Mouse (Mus musculus) kidney, adult 11 months (tissue): ENCODE data around the gene Nat8f4.
"Not testable (repeated sequence)": the region's sequence is repeated elsewhere in the genome, so short reads cannot be mapped to it uniquely, and the experiment has no call there.

Experiments
- DNase-seq: peaks from one replicate; pipeline ENCODE4 v3.0.0; 2022

Gene Nat8f4

GRCm38 (mm10) chr6:85898596-85899475 is 5.8 kb downstream of the Nat8f4 start:
- not testable (repeated sequence) for DNase-seq

DNA sequence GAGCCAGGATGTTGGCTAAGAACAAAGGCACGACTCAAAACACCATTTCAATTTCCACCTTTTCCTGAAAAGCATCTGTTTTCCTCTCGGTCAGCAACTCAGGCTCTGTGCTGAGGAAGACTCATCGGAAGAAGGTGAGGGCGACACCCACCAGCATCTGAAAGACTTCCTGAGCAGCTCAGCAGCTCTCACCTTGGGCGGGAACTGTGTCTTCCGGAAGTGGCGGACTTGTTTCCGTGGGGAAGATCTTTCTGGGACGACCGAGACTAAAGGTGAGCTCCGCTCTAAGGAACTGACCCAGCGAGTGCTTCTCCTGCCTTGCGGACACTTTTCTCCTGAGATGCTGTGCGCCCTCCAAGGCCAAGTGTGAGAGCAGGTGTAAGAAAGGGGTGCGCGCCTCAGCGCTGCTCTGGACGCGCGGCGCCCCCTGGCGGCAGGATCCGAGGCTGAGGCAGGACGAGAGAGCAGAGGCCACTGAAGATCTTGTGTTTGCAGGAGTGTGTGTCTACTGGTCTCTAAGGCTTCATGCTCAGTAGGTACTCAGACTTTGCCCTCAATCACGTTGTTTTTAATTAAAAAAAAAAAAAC is 9.5 kb downstream of the Nat8f4 start:
- DNase-seq: peak; percentile 34

DNA sequence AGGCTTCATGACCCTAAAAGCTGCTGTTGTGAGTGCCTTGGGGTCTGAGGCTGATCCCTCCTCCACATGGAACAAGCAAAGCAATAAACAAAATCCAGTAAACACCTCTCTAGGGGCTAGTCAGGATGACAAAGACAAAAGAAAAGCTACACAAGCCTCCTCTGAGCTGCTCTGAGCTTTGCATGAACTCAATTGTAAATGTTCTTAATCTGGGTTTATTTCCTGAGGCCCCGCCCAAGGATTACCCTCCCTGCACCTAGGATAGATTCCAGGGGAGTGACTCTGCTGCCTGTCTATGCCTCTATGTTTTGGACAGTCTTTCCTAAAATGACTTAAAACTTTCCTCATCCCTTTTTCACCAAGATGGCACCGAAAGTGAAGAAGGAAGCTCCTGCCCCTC is 15.7 kb downstream of the Nat8f4 start:
- DNase-seq: no peak

DNA sequence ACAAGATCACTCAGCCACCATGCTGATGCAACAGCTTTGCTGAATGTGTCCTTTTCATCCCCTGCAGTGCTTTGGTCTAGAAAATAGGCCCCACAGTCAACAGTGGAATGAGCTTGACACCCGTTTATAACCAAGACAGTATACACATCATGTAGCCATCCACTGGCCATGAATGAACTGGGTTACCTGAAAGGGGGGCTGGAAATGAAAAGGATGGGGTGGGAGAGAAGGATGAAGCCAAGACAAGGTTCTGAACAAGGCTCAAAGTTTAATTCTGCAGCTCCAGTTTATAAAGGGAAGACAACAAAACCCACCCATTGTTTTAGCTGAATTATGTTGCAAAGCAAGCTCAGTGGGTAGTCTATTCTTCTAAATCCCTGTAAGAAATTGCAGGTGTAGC is 20.4 kb downstream of the Nat8f4 start:
- DNase-seq: no peak

DNA sequence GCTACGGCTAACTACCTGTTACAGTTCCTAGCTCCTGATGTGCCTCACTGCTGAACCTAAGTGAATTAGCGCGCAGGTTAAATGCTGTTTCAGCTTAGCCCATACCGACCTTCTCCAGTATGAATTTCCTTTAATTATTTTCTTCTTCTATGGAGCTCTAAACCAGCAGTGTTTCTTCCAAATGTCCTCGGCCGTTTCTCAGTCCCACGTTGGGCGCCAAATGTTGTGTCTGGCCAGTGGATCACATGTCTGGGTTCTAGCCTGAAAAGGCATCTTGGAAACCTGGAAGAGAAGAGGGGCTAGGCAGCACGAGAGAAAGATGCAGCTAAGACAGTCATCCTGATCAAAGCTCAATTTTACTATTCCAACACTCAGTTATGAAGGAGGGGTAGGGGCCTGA is 21.4 kb downstream of the Nat8f4 start:
- not testable (repeated sequence) for DNase-seq

DNA sequence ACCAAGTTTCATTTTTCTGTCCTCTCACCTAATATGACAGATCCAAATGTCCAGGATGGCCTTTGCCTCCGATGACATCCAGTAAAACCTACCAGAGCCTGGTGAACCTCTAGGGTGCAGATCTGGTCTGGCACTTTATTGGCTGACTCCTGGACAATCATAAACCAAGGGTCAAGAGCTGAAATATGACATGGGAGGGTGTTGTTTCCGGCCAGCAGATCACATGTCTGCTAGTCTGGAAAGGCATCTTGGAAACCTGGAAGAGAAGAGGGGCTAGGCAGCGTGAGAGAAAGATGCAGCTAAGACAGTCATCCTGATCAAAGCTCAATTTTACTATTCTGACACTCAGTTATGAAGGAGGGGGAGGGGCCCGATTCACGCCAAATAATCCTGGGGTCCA is 35.7 kb downstream of the Nat8f4 start, which contains the start of gene Nat8f2:
Nat8f2 (minus strand) TSS at position 153 of the 400 bp plus-strand sequence.
- DNase-seq: peak; percentile 78

- DNase-seq: peak; percentile 38
These were observed 36.7 kb downstream of the Nat8f4 start for GRCm38 (mm10) chr6:85867726-85868690.

DNA sequence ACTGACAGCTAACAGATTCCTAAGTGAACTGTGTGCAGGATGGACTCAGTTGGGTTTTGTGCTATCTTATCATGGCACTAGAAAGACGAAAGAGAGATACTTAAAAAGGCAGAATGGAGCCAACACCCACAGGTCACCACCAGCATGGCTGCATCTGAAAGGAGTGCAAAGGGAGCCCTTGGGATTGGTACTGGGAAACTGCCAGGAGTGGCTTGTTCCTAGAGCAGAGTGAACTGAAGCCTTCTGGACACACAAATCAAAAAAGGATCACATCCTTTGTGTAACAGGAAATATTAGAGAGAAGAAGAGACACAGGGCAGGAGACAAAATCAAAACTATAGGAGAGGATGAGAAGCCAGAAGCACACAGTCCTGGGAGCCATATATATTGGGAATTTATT is 37.7 kb downstream of the Nat8f4 start:
- DNase-seq: not testable (repeated sequence)

GRCm38 (mm10) chr6:85866166-85866565 is 38.5 kb downstream of the Nat8f4 start:
- not testable (repeated sequence) for DNase-seq

DNA sequence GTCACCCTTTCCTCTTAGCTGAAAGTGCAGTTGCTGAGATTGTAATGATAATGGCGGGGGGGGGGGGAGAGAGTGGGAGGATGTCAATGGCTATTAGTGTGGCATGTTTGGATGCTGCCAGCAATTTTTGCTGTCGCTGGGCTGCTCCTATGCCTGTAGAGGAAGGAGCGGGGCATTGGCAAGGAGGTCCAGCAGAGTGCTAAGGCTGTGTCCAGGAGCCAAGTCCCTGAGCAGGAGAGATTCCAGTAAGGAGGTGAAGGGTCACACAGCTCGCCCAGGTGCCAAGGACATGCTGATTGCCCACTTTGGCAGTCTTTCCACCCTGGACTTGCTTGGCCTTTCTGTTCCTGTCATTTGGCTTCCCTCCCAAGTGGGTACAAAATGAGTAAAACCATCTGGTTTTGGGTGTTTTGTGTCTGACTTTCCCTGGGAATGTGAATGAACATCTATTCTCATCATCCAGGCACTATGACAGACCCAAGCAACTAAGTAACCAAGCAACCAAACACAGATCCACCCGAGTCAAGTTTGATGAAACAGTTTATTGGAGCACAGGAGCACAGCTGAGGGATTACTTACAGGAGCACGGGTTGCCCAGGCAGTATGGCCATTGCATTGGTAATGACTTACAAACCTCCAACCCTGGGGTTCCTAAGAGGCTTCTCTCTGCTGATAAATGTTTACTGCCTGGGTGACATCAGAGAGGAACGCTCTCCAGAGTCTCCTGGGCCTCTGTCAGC is 39.6 kb downstream of the Nat8f4 start:
- peak; percentile 62 for DNase-seq

- DNase-seq: no peak
These were observed 40.8 kb downstream of the Nat8f4 start for GRCm38 (mm10) chr6:85863840-85864239.

DNA sequence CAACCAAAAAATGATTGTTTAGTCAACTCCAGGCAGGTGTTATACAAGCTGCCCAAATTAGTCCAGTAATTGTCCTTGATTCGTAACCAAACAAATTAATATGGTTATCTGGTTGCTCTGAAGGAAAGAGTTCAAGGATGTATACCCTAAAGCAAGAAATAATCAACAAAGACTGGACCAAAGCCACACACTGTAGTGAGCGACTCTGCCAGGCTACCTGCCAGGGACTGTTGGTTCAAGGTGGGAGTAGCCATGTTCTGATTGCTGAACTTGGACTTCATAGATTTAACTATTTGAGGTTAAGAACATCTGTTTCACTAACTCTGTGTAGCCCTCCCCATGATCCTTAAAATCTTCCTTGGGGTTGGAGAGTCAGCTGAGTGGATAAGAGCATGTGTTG is 41.5 kb downstream of the Nat8f4 start:
- DNase-seq: no peak

GRCm38 (mm10) chr6:85862565-85862964 is 42.1 kb downstream of the Nat8f4 start:
- peak; percentile 36 for DNase-seq

DNA sequence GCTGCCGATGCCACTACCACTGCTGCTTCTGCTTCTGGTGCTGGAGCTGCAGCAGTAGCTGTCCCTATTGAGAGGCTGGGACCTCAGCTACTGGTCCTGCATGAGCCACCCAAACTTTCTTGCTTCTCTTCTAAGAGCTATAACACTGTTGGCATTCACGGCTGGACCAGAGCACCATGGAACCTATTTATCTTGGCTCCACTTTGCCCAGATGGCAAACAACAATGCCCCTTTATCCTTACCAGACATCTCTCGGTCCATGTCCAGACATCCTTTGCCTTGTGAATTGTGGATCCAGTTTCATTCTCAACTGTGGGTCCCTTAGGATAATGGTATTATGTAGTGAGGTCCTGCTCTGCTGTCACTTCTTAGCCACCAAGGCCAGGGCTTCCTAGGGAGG is 43.4 kb downstream of the Nat8f4 start:
- DNase-seq: no peak

GRCm38 (mm10) chr6:85856194-85856678 is 48.4 kb downstream of the Nat8f4 start:
- DNase-seq: peak; percentile 87

- peak; percentile 72 for DNase-seq
These were observed 51.2 kb downstream of the Nat8f4 start for GRCm38 (mm10) chr6:85853481-85853880.

DNA sequence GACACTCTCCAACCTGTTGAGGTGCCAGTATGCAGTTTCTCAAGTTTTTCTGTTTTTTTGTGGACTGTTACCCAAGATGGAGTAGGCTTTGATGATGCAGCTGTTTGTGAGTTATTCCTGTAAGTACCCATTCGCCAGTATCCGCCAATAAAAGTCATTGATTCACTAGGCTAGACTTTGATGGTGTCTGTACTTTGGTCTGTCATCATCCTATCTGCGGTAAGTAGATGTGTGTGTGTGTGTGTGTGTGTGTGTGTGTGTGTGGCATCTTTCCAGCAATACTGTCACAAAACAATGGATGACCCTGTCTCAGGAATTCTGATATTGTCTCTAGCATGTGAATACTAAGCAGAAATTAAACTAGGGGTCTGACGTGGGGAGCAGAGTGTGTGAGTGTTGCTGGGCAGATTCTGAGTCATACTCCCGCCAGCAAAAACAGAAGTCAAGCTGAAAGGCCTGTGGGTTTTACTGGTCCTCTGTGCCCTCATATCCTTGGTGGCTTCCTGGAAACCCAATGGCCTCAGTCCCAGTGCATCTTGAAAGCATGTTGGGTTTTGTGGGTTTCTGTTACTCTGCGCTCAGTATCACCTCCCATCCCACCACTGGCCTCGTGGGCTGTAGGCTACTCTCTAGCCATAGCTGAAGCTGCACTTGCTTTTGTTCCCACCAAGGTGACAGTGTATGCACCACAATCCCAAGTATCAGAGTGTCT is 53.5 kb downstream of the Nat8f4 start:
- DNase-seq: no peak

DNA sequence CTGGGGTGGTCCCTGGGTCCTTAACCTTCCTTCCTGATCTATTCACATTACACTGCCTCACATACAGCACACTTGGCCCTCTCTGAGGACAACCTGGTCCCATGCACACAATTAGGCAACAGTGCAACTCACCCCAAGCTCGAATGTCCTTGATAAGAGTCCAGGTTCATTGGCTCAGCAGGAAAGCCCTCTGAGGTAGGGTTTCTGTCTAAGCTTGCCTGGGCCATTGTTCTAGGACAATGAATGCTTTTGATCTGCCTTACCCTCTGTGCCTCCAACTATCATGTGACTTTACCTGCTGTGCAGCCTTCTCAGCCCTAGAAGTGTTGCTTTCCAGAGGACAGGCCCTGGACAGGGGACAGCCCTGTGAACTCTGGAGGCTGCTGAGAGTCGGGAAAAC is 55.4 kb downstream of the Nat8f4 start:
- DNase-seq: no peak
